Mouse (Mus musculus) right cerebral cortex, postnatal 14 days (tissue): ENCODE measurements around the gene Rbm45.
A peak's percentile ranks its signal among the peaks of the same experiment; 100 is the strongest.

ENCODE experiments used
- DNase-seq: peaks from one replicate; pipeline ENCODE4 v3.0.0; 2022

The Rbm45 gene

DNA sequence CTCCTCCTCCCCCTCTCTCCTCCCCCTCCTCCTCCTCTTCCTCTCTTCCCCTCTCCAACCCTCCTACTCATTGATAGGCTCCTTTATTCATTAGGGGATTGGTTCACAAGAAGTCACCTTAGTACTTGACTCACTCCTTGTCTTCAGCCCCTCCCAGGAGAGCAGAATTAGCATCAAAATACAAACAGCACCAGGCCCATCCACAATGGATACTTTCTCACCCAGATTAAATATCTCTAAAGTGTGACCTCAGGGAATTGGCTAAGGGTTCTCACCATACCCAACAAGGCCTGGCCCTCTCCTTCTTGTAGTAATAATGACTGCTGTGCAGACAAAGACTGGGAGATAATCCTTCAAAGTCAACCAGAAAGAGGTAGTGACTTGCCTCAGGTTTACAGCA is 30.4 kb downstream of the Rbm45 start:
- no peak for DNase-seq

DNA sequence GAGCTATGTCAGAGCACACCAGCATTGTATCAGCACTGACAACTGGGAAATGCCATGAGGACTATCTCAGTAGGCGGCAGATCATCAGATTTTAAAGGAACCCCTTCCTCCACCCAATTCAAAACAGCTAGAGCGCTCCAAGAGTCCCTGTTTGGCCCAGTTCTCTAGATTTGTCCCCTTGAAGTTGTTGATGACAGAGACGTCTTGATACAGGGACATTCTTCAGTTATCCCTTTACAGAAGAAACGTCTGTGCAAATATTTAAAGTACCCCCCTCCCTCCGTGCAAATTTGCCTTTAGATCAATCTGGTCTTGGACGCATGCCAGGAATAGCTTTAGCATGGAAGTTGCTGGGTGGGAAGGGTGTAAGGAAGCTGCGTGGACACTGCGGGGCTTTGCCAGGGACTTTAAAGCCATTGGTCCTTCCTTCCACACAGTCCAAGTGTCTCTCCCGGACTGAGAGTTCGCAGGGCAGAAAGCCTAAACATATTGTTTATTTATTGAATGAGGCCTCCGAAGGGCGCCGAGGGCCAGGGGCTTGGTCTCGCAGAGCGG is 35.9 kb downstream of the Rbm45 start:
- peak; percentile 34 for DNase-seq

- peak; percentile 74 for DNase-seq
These were observed 36.6 kb downstream of the Rbm45 start, which contains the start of gene Osbpl6 for GRCm38 (mm10) chr2:76406151-76406936. TSS of gene Osbpl6 (plus strand) at chr2:76406508.

DNA sequence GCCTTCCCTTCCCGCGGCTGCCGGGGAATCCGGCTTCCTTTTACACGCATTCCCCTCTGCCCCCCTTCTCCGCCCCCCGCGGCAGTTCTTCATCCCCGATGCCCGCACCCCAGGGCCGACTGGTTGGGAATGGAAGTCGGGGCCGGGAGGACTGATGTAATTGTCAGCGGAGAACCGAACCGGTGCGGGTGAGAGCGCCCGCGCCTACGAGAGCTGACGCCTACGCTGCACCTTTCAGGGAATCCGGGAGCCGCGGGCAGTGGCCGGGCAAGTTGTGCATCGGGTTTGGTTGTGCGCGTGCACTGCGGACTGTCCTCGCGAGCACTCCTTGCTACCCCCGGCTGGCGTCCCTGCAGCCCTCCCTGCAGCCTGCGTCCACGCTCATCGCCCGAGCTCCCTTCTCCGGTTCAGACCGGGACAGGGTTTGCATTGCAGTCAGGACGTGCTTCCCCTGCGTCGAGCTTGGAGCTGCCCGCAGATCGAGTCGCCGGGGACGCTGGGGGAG is 37.2 kb downstream of the Rbm45 start:
- peak; percentile 65 for DNase-seq

DNA sequence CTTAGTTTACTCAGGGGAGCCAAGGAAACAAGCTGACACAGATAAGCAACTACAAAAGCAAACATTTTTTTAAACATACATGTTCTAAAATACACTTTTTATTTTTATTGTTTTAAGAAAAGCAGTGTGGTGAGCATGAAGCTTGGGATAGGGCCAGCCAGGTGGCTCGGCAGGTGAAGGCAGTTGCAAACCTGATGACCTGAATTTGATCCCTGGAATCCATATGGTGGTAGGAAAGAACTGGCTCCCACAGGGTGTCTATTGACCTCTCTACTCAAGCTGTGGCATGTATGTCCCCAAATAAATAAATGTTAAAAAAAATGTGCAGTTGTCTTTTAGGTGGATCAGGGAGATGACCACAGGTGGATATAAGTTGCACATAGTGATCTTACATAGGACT is 39.7 kb downstream of the Rbm45 start:
- no peak for DNase-seq

- no peak for DNase-seq
These were observed 40.2 kb downstream of the Rbm45 start for GRCm38 (mm10) chr2:76409986-76410385.

DNA sequence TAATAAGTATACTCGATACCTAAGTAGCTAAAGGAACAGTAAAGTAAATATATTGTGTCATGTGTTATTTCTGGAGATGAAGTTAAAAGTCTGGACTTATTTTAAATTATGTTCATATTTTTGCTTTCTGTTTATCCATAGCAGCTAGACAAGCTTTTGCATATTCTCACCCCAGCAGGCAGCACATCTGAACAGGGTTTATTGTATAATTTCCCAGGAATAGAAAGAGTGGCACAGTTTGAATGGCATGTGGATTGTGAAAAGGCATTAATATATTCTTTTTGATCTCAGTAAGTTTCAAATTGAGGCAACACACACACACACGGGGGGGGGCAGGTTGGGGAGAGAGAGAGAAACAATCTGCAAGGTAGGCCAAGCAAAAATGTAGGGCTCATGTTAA is 43.1 kb downstream of the Rbm45 start:
- DNase-seq = no peak

DNA sequence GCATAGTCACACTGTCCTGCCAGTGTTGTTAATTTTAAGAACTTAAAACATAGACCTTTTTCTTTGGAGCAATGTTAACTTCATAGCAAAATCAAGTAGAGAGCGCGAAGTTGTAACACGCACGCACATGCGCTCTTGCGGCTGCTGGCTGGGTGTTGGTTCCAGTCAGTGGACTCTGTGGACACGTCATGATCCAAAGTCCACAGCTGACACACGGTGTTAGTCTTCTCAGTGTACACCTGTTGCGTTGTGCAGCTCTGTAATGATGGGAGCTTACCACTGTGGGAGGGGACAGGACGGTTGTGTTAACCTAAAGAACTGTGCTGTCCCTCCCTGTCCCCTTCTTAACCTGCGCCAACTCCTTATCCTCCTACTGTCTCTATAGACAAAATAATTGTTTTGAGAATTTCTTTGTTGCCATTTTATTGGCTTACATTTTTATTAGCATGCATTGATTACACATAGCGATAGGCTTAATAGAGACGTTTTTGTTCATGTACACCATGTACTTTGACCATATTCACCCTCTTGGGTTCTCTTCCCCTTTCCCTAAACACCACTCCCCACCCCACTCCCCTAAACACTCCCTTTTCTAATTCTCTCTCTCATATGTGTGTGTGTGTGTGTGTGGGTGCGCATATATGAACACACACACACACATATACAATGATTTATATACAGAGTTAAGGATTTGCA is 47.8 kb downstream of the Rbm45 start:
- DNase-seq = no peak

DNA sequence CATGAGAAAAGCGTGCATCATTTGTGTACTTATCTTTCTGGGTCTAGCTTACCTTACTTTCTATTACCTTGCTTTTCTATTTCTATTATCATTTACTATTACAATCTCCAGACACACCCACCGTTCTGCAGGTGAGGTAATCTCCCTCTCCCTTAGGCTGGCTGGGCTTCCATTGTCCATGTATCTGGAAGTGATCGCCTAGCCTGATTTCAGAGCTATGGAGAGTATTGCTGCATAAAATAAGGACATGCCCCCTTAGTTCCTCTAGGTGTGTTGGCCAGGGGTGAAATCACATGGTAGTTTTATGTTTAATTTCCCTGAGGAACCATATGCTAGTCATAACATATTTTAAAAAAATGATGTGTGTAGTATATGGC is 48.3 kb downstream of the Rbm45 start:
- no peak for DNase-seq

GRCm38 (mm10) chr2:76421411-76421924 is 51.7 kb downstream of the Rbm45 start:
- no peak for DNase-seq

DNA sequence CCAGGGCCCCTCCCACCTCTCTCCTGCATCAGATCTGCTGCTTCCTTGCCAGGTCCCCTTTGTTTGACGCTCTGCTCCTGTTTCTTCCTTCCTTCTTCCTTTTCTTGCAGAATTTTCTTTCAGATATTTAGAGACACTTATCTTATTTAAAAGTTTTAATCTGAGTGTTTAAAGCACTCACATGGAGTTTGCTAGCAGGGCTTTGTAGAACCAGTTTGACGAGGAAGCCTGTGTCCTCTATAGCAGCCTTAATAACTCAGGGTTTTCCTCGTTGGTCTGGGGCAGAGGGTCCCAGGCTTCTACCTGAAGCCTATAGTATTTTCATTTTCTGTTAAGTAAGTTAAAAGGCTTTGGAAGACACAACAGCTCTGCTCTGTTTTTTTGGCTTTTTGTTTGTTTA is 57.0 kb downstream of the Rbm45 start:
- DNase-seq = no peak

GRCm38 (mm10) chr2:76429318-76429717 is 59.5 kb downstream of the Rbm45 start:
- no peak for DNase-seq

GRCm38 (mm10) chr2:76429855-76430254 is 60.1 kb downstream of the Rbm45 start:
- no peak for DNase-seq

- no peak for DNase-seq
These were observed 60.8 kb downstream of the Rbm45 start for GRCm38 (mm10) chr2:76430539-76430938.
